Mouse (Mus musculus): ENCODE measurements at regions not wholly inside any gene's neighbourhood (a gene's known extent, or its start where the extent isn't known, plus 50 kb on each side); places are given as distances from the start of the nearest gene placed in this dataset.

DNA sequence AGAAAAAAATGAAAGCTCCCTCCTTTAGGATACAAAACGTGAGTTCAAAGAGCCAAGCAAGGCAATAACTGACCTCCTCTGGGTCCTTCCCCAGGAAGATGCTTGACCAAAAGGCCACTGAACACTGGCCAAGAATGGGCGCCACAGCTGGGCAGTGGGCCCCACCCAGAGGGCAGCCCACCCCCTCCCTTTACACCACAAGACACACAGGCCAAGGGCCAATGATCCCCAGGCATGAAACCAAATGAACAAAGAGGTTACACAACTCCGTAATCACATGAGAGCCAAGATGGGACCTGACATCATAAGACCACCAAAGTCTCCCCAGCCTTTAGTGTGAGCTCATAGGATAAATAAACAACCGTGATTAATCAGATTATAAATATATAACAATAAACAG, 363.7 kb downstream of the Sox9 start:
- TF ChIP-seq POLR2A (IDR thresholded peaks at IDR 0.05; ENCODE audit: insufficient read length, low read depth) (no peak), CEBPB (IDR thresholded peaks at IDR 0.05; ENCODE audit: insufficient read depth, poor library complexity, severe bottlenecking) (no peak), USF1 (IDR thresholded peaks at IDR 0.05; ENCODE audit: low read depth) (no peak), TCF12 (IDR thresholded peaks at IDR 0.05; ENCODE audit: insufficient read depth, poor library complexity, severe bottlenecking) (no peak), MAX (IDR thresholded peaks at IDR 0.05; ENCODE audit: low read depth) (no peak), SRF (IDR thresholded peaks at IDR 0.05; ENCODE audit: control insufficient read depth, insufficient read length, low read depth) (no peak), MYOD1 (IDR thresholded peaks at IDR 0.05; ENCODE audit: control insufficient read depth in 1 of 3, insufficient read length in 2 of 3, low read depth in 2 of 3) (no peak), MYOG (IDR thresholded peaks at IDR 0.05; ENCODE audit: control insufficient read depth in 1 of 3, insufficient read depth in 1 of 3, insufficient read length in 2 of 3, low read depth in 2 of 3) (no peak), E2F4 (IDR thresholded peaks at IDR 0.05; ENCODE audit: insufficient read depth) (no peak), REST (IDR thresholded peaks at IDR 0.05; ENCODE audit: insufficient read depth, insufficient read length) (no peak)

Data from myocyte (in vitro differentiated cells).